Mouse (Mus musculus) stomach, embryonic 15.5 days (tissue): Measurements from ENCODE around the gene Ctnnd1. TPM values are rescaled to one million over a fixed set of nuclear protein-coding genes. Genes with fewer than 3 reads are reported as not detected.
A peak's percentile ranks its signal among the peaks of the same experiment; 100 is the strongest.

Experiments used
- ATAC-seq: fragments of 200-750 bp; cut with Nextera tagmentation; 2 replicates; pipeline ENCODE4 v1.8.0; 2017; ENCODE audit warnings: low read depth, moderate number of reproducible peaks, moderate TSS enrichment; ENCODE audit not compliant: insufficient read depth, low FRiP score
- H3K27ac ChIP-seq: fragments of 300-500 bp; sonication (generic); 2 replicates; pipeline ENCODE4 v1.5.1; 2015; ENCODE audit warnings: mild to moderate bottlenecking, inconsistent platforms
- H3K27me3 ChIP-seq: fragments of 300-500 bp; sonication (generic); replicated peaks from 2 replicates; pipeline ENCODE4 v1.6.1; 2015; ENCODE audit warnings: inconsistent platforms
- H3K36me3 ChIP-seq: fragments of 300-500 bp; sonication (generic); 2 replicates; pipeline ENCODE4 v1.6.1; 2015; ENCODE audit warnings: inconsistent platforms
- H3K4me1 ChIP-seq: fragments of 300-500 bp; sonication (generic); 2 replicates; pipeline ENCODE4 v1.6.1; 2015; ENCODE audit warnings: inconsistent platforms
- H3K4me2 ChIP-seq: fragments of 300-500 bp; sonication (generic); 2 replicates; pipeline ENCODE4 v1.6.1; 2015; ENCODE audit warnings: mild to moderate bottlenecking, inconsistent platforms
- H3K4me3 ChIP-seq: fragments of 300-500 bp; sonication (generic); replicated peaks from 2 replicates; pipeline ENCODE4 v1.5.1; 2015; ENCODE audit warnings: inconsistent platforms
- H3K9ac ChIP-seq: fragments of 300-500 bp; sonication (generic); 2 replicates; pipeline ENCODE4 v1.6.1; 2015; ENCODE audit warnings: inconsistent platforms
- H3K9me3 ChIP-seq: fragments of 300-500 bp; sonication (generic); 2 replicates; pipeline ENCODE4 v1.6.1; 2016; ENCODE audit warnings: inconsistent platforms
- WGBS: fragments of 180-500 bp; shearing (Covaris S2); methylation state at CpG from one replicate; pipeline ENCODE4 v1.1.7; 2015; 5-methylcytosine and 5-hydroxymethylcytosine counted together
- polyA plus RNA-seq: library from polyadenylated mRNA; unstranded; fragments of >200 nt; fragmentation: Nextera tagmentation; extraction: Ambion mirVana; gene quantifications from 2 replicates; pipeline ENCODE4 v1.2.1, GENCODE M21; 2015

Ctnnd1 gene
- polyA plus RNA-seq, 1 experiment from 2014 or later: 60.0 TPM

GRCm38 (mm10) chr2:84669828-84670568, 19.4 kb upstream of the Ctnnd1 start:
- peak overlapping the region; percentile 91 for H3K4me3 ChIP-seq
- WGBS: 3% methylated on average over 39 of the region's 39 CpGs
- peaks cover 11% of the 10 kb centered on the region for H3K36me3 ChIP-seq
- no peaks in the 10 kb centered on the region for H3K27me3 ChIP-seq
- 0 out of 2 replicates have a peak, but pooled peaks cover 4% of the 10 kb centered on the region for H3K4me1 ChIP-seq
- H3K27ac ChIP-seq: peak overlapping the region; percentile 91
- peak; percentile 73 for ATAC-seq
- H3K9ac ChIP-seq: peak overlapping the region; percentile 86
- peak overlapping the region; percentile 71 for H3K4me2 ChIP-seq
- no peaks in the 10 kb centered on the region for H3K9me3 ChIP-seq

GRCm38 (mm10) chr2:84666081-84666480, 15.5 kb upstream of the Ctnnd1 start:
- Histone ChIP-seq H3K9ac (no peak overlapping the region), H3K27me3 (no peaks in the 10 kb centered on the region), H3K4me1 (0 out of 2 replicates have a peak, but pooled peaks cover 3% of the 10 kb centered on the region), H3K9me3 (no peaks in the 10 kb centered on the region), H3K36me3 (peaks cover 4% of the 10 kb centered on the region; the same call in 1 of the 2 replicates), H3K4me3 (no peak overlapping the region), H3K4me2 (no peak overlapping the region), H3K27ac (peak overlapping the region; percentile 40; the same call in 1 of the 2 replicates)
- WGBS: 54% methylated on average over 12 of the region's 12 CpGs
- ATAC-seq: no peak

GRCm38 (mm10) chr2:84662866-84663265, 12.3 kb upstream of the Ctnnd1 start:
- WGBS: 27% methylated on average over 2 of the region's 2 CpGs
- H3K36me3 ChIP-seq: no peaks in the 10 kb centered on the region
- no peaks in the 10 kb centered on the region for H3K4me1 ChIP-seq
- no peak overlapping the region for H3K4me2 ChIP-seq
- no peak for ATAC-seq
- no peaks in the 10 kb centered on the region for H3K27me3 ChIP-seq
- H3K4me3 ChIP-seq: no peak overlapping the region
- no peak overlapping the region for H3K27ac ChIP-seq
- no peaks in the 10 kb centered on the region for H3K9me3 ChIP-seq
- H3K9ac ChIP-seq: no peak overlapping the region

GRCm38 (mm10) chr2:84660253-84660652, 9.7 kb upstream of the Ctnnd1 start:
- no peaks in the 10 kb centered on the region for H3K4me1 ChIP-seq
- no peak overlapping the region for H3K9ac ChIP-seq
- H3K36me3 ChIP-seq: no peaks in the 10 kb centered on the region
- peak; percentile 58 for ATAC-seq
- H3K27me3 ChIP-seq: no peaks in the 10 kb centered on the region
- no peak overlapping the region for H3K27ac ChIP-seq
- WGBS: 57% methylated on average over 3 of the region's 3 CpGs
- H3K9me3 ChIP-seq: no peaks in the 10 kb centered on the region
- no peak overlapping the region for H3K4me2 ChIP-seq
- H3K4me3 ChIP-seq: no peak overlapping the region

- Histone ChIP-seq H3K9me3 (no peaks in the 10 kb centered on the region), H3K4me3 (no peak within 1 kb of the TSS), H3K4me1 (no peaks in the 10 kb centered on the region), H3K4me2 (no peak within 1 kb of the TSS), H3K27me3 (no peaks in the 10 kb centered on the region), H3K36me3 (no peaks in the 10 kb centered on the region), H3K27ac (no peak within 1 kb of the TSS), H3K9ac (no peak within 1 kb of the TSS)
- WGBS: 90% methylated on average over 28 of the region's 32 CpGs
- no peak for ATAC-seq
Observed at GRCm38 (mm10) chr2:84658806-84659205, 8.2 kb upstream of the Ctnnd1 start, which contains the start of gene Btbd18. TSS of gene Btbd18 (plus strand) at chr2:84659079.

- H3K36me3 ChIP-seq: no peaks in the 10 kb centered on the region
- H3K27ac ChIP-seq: no peak overlapping the region
- no peaks in the 10 kb centered on the region for H3K9me3 ChIP-seq
- H3K4me2 ChIP-seq: no peak overlapping the region
- 64% methylated on average over 1 of the region's 1 CpGs for WGBS
- no peaks in the 10 kb centered on the region for H3K4me1 ChIP-seq
- no peaks in the 10 kb centered on the region for H3K27me3 ChIP-seq
- H3K4me3 ChIP-seq: no peak overlapping the region
- H3K9ac ChIP-seq: no peak overlapping the region
- no peak for ATAC-seq
Observed at GRCm38 (mm10) chr2:84655864-84656263, 5.3 kb upstream of the Ctnnd1 start.

- H3K9ac ChIP-seq: no peak overlapping the region
- H3K4me2 ChIP-seq: no peak overlapping the region
- no peaks in the 10 kb centered on the region for H3K36me3 ChIP-seq
- H3K27me3 ChIP-seq: no peaks in the 10 kb centered on the region
- H3K27ac ChIP-seq: no peak overlapping the region
- no peak for ATAC-seq
- H3K9me3 ChIP-seq: no peaks in the 10 kb centered on the region
- no peak overlapping the region for H3K4me3 ChIP-seq
- no peaks in the 10 kb centered on the region for H3K4me1 ChIP-seq
Observed at GRCm38 (mm10) chr2:84653354-84653753, 2.8 kb upstream of the Ctnnd1 start.

GRCm38 (mm10) chr2:84649674-84650073, 891 bp downstream of the Ctnnd1 start:
- Histone ChIP-seq H3K4me2 (peak overlapping the region; percentile 50), H3K9ac (peak overlapping the region; percentile 69), H3K9me3 (no peaks in the 10 kb centered on the region), H3K27ac (peak overlapping the region; percentile 99), H3K4me3 (peak overlapping the region; percentile 63), H3K27me3 (no peaks in the 10 kb centered on the region), H3K4me1 (peaks cover 5% of the 10 kb centered on the region; the same call in 1 of the 2 replicates), H3K36me3 (no peaks in the 10 kb centered on the region)
- no peak for ATAC-seq
- under 1% methylated on average over 10 of the region's 10 CpGs for WGBS

- H3K27me3 ChIP-seq: no peaks in the 10 kb centered on the region
- ATAC-seq: no peak
- peak overlapping the region; percentile 10; the same call in 1 of the 2 replicates for H3K9ac ChIP-seq
- H3K9me3 ChIP-seq: no peaks in the 10 kb centered on the region
- H3K27ac ChIP-seq: no peak overlapping the region
- H3K4me1 ChIP-seq: peaks cover 5% of the 10 kb centered on the region; the same call in 1 of the 2 replicates
- no peaks in the 10 kb centered on the region for H3K36me3 ChIP-seq
- H3K4me3 ChIP-seq: peak overlapping the region; percentile 41
- 18% methylated on average over 6 of the region's 6 CpGs for WGBS
- peak overlapping the region; percentile 50 for H3K4me2 ChIP-seq
Observed at GRCm38 (mm10) chr2:84648369-84648768, 2.2 kb downstream of the Ctnnd1 start.

- Histone ChIP-seq H3K9ac (no peak overlapping the region), H3K9me3 (no peaks in the 10 kb centered on the region), H3K4me2 (peak overlapping the region; percentile 50), H3K4me3 (no peak overlapping the region; the same call in 1 of the 2 replicates), H3K4me1 (peaks cover 7% of the 10 kb centered on the region), H3K36me3 (no peaks in the 10 kb centered on the region), H3K27me3 (no peaks in the 10 kb centered on the region), H3K27ac (no peak overlapping the region)
- WGBS: 84% methylated on average over 6 of the region's 6 CpGs
- no peak for ATAC-seq
Observed at GRCm38 (mm10) chr2:84647051-84647568, 3.5 kb downstream of the Ctnnd1 start.

GRCm38 (mm10) chr2:84646138-84646537, 4.4 kb downstream of the Ctnnd1 start:
- WGBS: 63% methylated on average over 1 of the region's 1 CpGs
- Histone ChIP-seq H3K4me1 (peaks cover 8% of the 10 kb centered on the region), H3K4me3 (no peak overlapping the region), H3K4me2 (no peak overlapping the region), H3K27ac (no peak overlapping the region), H3K9me3 (no peaks in the 10 kb centered on the region), H3K27me3 (no peaks in the 10 kb centered on the region), H3K36me3 (no peaks in the 10 kb centered on the region), H3K9ac (no peak overlapping the region)
- no peak for ATAC-seq

GRCm38 (mm10) chr2:84640833-84641232, 9.7 kb downstream of the Ctnnd1 start:
- Histone ChIP-seq H3K36me3 (no peaks in the 10 kb centered on the region), H3K4me1 (peaks cover 34% of the 10 kb centered on the region), H3K27ac (no peak overlapping the region), H3K4me2 (no peak overlapping the region), H3K4me3 (no peak overlapping the region), H3K27me3 (no peaks in the 10 kb centered on the region), H3K9ac (no peak overlapping the region), H3K9me3 (no peaks in the 10 kb centered on the region)
- no peak for ATAC-seq
